Mouse (Mus musculus): ENCODE data around the gene Hspd1. TPM values are rescaled to one million over a fixed set of nuclear protein-coding genes. Genes with fewer than 3 reads are reported as not detected.
"Not testable (repeated sequence)": the region's sequence is repeated elsewhere in the genome, so short reads cannot be mapped to it uniquely, and the experiment has no call there.

The Hspd1 gene
- polyA plus RNA-seq, 1 experiment from 2014 or later, result 166 TPM

GRCm38 (mm10) chr1:55130943-55131401 lies 42.9 kb upstream of the Hspd1 start, which contains the start of gene Mob4:
Gene Mob4 (plus strand): TSS chr1:55131231.
- H3K4me2 ChIP-seq (replicated peaks; ENCODE audit: low read depth), result peak within 1 kb of the TSS; percentile 69
- H3K36me3 ChIP-seq (ENCODE audit: control insufficient read depth, insufficient read depth, low read length), result no peaks in the 10 kb centered on the region
- H3K9ac ChIP-seq (ENCODE audit: low read length), result peak within 1 kb of the TSS; percentile 99
- TF ChIP-seq EP300 (optimal IDR thresholded peaks at IDR 0.05), result peak; percentile 28
- no peak for TF ChIP-seq CTCF (IDR thresholded peaks at IDR 0.05; ENCODE audit: low read depth)
- H3K4me1 ChIP-seq (replicated peaks; ENCODE audit: control insufficient read depth, insufficient read depth), result no peaks in the 10 kb centered on the region
- peak; percentile 95 for ATAC-seq (ENCODE audit: low FRiP score, low TSS enrichment)
- peak within 1 kb of the TSS; percentile 100 for H3K27ac ChIP-seq (replicated peaks)
- DNase-seq (ENCODE audit: low spot score), result peak; percentile 94
- no peaks in the 10 kb centered on the region for H3K27me3 ChIP-seq (ENCODE audit: control insufficient read depth, insufficient read depth, low read length)
- H3K4me3 ChIP-seq (ENCODE audit: low read depth, low read length), result peak within 1 kb of the TSS; percentile 97
- no peaks in the 10 kb centered on the region for H3K9me3 ChIP-seq (ENCODE audit: control insufficient read depth, low read length)
- under 1% methylated on average over 40 of the region's 42 CpGs for WGBS

DNA sequence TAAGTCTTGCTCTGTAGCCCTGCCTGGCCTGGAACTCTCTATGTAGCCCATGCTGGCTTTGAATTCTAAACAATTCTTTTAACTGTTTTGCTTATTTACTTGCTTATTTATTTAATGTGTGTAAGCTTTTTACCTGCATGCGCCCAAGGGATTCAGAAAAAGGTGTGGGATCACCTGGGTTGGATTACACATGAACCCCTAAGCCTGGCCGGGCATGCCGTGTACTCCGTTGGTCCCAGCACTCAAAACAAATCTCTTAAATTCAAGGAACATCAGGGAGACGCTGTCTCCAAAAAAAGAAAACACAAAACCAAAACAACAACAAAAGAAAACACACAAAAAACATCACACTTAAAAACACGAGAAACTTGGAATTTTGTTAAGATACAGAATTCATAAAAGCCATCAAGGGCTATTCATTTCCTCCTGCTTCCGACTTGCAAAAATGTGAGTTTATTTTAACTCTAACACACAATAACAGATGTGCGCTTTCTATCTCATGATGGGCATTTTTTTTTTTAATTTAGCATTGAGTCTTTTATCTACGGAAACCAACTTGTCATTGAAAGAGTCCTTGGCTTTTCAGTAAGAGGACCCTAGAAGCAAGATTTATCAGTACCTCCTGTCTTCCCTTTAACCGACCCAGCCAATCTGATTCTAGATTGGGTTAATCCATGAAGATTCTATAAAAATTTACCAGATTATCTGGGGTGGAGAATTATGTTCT lies 42.3 kb upstream of the Hspd1 start:
- Histone ChIP-seq H3K9ac (ENCODE audit: low read length) (peak overlapping the region; percentile 66), H3K4me1 (replicated peaks; ENCODE audit: control insufficient read depth, insufficient read depth) (no peaks in the 10 kb centered on the region), H3K9me3 (ENCODE audit: control insufficient read depth, low read length) (no peaks in the 10 kb centered on the region), H3K4me3 (ENCODE audit: low read depth, low read length) (peak overlapping the region; percentile 97), H3K27me3 (ENCODE audit: control insufficient read depth, insufficient read depth, low read length) (no peaks in the 10 kb centered on the region), H3K27ac (replicated peaks) (peak overlapping the region; percentile 100), H3K36me3 (ENCODE audit: control insufficient read depth, insufficient read depth, low read length) (no peaks in the 10 kb centered on the region), H3K4me2 (replicated peaks; ENCODE audit: low read depth) (peak overlapping the region; percentile 69)
- TF ChIP-seq CTCF (IDR thresholded peaks at IDR 0.05; ENCODE audit: low read depth) (no peak), EP300 (optimal IDR thresholded peaks at IDR 0.05) (no peak)
- DNase-seq (ENCODE audit: low spot score), result no peak
- ATAC-seq (ENCODE audit: low FRiP score, low TSS enrichment), result no peak
- 53% methylated on average over 10 of the region's 10 CpGs for WGBS

- Histone ChIP-seq H3K4me2 (replicated peaks; ENCODE audit: low read depth) (no peak overlapping the region), H3K4me3 (ENCODE audit: low read depth, low read length) (no peak overlapping the region), H3K9me3 (ENCODE audit: control insufficient read depth, low read length) (no peaks in the 10 kb centered on the region), H3K27ac (replicated peaks) (no peak overlapping the region), H3K27me3 (ENCODE audit: control insufficient read depth, insufficient read depth, low read length) (no peaks in the 10 kb centered on the region), H3K9ac (ENCODE audit: low read length) (no peak overlapping the region), H3K4me1 (replicated peaks; ENCODE audit: control insufficient read depth, insufficient read depth) (no peaks in the 10 kb centered on the region), H3K36me3 (ENCODE audit: control insufficient read depth, insufficient read depth, low read length) (no peaks in the 10 kb centered on the region)
- DNase-seq (ENCODE audit: low spot score), result no peak
- WGBS, result 90% methylated on average over 5 of the region's 5 CpGs
- TF ChIP-seq EP300 (optimal IDR thresholded peaks at IDR 0.05), result no peak
- TF ChIP-seq CTCF (IDR thresholded peaks at IDR 0.05; ENCODE audit: low read depth), result no peak
- ATAC-seq (ENCODE audit: low FRiP score, low TSS enrichment), result no peak
Observed at GRCm38 (mm10) chr1:55129716-55130115, 41.7 kb upstream of the Hspd1 start.

GRCm38 (mm10) chr1:55124136-55124535 lies 36.1 kb upstream of the Hspd1 start:
- H3K9ac ChIP-seq (ENCODE audit: low read length); H3K27me3 ChIP-seq (ENCODE audit: control insufficient read depth, insufficient read depth, low read length); DNase-seq (ENCODE audit: low spot score); H3K4me1 ChIP-seq (replicated peaks; ENCODE audit: control insufficient read depth, insufficient read depth); H3K4me3 ChIP-seq (ENCODE audit: low read depth, low read length); H3K36me3 ChIP-seq (ENCODE audit: control insufficient read depth, insufficient read depth, low read length); H3K9me3 ChIP-seq (ENCODE audit: control insufficient read depth, low read length); H3K4me2 ChIP-seq (replicated peaks; ENCODE audit: low read depth); H3K27ac ChIP-seq (replicated peaks); ATAC-seq (ENCODE audit: low FRiP score, low TSS enrichment): not testable (repeated sequence)
- WGBS, result 91% methylated on average over 2 of the region's 2 CpGs

GRCm38 (mm10) chr1:55123561-55123960 lies 35.5 kb upstream of the Hspd1 start:
- H3K27ac ChIP-seq (replicated peaks), result no peak overlapping the region
- no peak overlapping the region for H3K4me3 ChIP-seq (ENCODE audit: low read depth, low read length)
- H3K4me1 ChIP-seq (replicated peaks; ENCODE audit: control insufficient read depth, insufficient read depth), result no peaks in the 10 kb centered on the region
- no peaks in the 10 kb centered on the region for H3K9me3 ChIP-seq (ENCODE audit: control insufficient read depth, low read length)
- H3K36me3 ChIP-seq (ENCODE audit: control insufficient read depth, insufficient read depth, low read length), result no peaks in the 10 kb centered on the region
- no peaks in the 10 kb centered on the region for H3K27me3 ChIP-seq (ENCODE audit: control insufficient read depth, insufficient read depth, low read length)
- TF ChIP-seq EP300 (optimal IDR thresholded peaks at IDR 0.05), result no peak
- WGBS, result 76% methylated on average over 2 of the region's 2 CpGs
- no peak for ATAC-seq (ENCODE audit: low FRiP score, low TSS enrichment)
- no peak for DNase-seq (ENCODE audit: low spot score)
- H3K4me2 ChIP-seq (replicated peaks; ENCODE audit: low read depth), result no peak overlapping the region
- no peak overlapping the region for H3K9ac ChIP-seq (ENCODE audit: low read length)

- ATAC-seq (ENCODE audit: low FRiP score, low TSS enrichment) (no peak), DNase-seq (ENCODE audit: low spot score) (no peak)
- Histone ChIP-seq H3K9me3 (ENCODE audit: control insufficient read depth, low read length) (no peaks in the 10 kb centered on the region), H3K36me3 (ENCODE audit: control insufficient read depth, insufficient read depth, low read length) (no peaks in the 10 kb centered on the region), H3K9ac (ENCODE audit: low read length) (no peak overlapping the region), H3K4me1 (replicated peaks; ENCODE audit: control insufficient read depth, insufficient read depth) (no peaks in the 10 kb centered on the region), H3K4me2 (replicated peaks; ENCODE audit: low read depth) (no peak overlapping the region), H3K4me3 (ENCODE audit: low read depth, low read length) (no peak overlapping the region), H3K27me3 (ENCODE audit: control insufficient read depth, insufficient read depth, low read length) (no peaks in the 10 kb centered on the region), H3K27ac (replicated peaks) (no peak overlapping the region)
- 90% methylated on average over 5 of the region's 5 CpGs for WGBS
- TF ChIP-seq CTCF (IDR thresholded peaks at IDR 0.05; ENCODE audit: low read depth) (no peak), EP300 (optimal IDR thresholded peaks at IDR 0.05) (no peak)
Observed at GRCm38 (mm10) chr1:55123046-55123445, 35.0 kb upstream of the Hspd1 start.
